Mouse (Mus musculus): Measurements from ENCODE around the gene Nlgn2. TPM values are rescaled to one million over a fixed set of nuclear protein-coding genes. Genes with fewer than 3 reads are reported as not detected.

Nlgn2 gene
- total and polyA plus RNA-seq, 3 experiments, result 0.20 to 1.3 (median 1.1) TPM

- TF ChIP-seq TBP (conservative IDR thresholded peaks at IDR 0.05; ENCODE audit: low read depth, low read length) (no peak), POLR2A (IDR thresholded peaks at IDR 0.05; ENCODE audit: low read depth, low read length) (no peak), MAFK (IDR thresholded peaks at IDR 0.05; ENCODE audit: insufficient replicate concordance, low read length) (no peak), SIN3A (IDR thresholded peaks at IDR 0.05; ENCODE audit: low read length) (no peak), NRF1 (IDR thresholded peaks at IDR 0.05; ENCODE audit: low read depth, low read length) (no peak), GABPA (IDR thresholded peaks at IDR 0.05; ENCODE audit: insufficient replicate concordance, low read depth, low read length) (no peak), PAX5 (IDR thresholded peaks at IDR 0.05; ENCODE audit: low read length) (no peak), E2F4 (IDR thresholded peaks at IDR 0.05; ENCODE audit: insufficient replicate concordance, low read depth, low read length) (no peak), ZMIZ1 (IDR thresholded peaks at IDR 0.05; ENCODE audit: low read depth, low read length) (no peak)
- Histone ChIP-seq H3K36me3 (replicated peaks in 1 of 2; ENCODE audit: control insufficient read depth in 1 of 2, insufficient read depth in 1 of 2, low read length in 1 of 2) (peaks cover 0 to 6% of the 10 kb centered on the region in 2 experiments), H3K9ac (ENCODE audit: insufficient read depth, low read depth) (no peak overlapping the region), H3K27ac (ENCODE audit: insufficient read depth, low read depth) (no peak overlapping the region), H3K9me3 (replicated peaks; ENCODE audit: low read length) (no peaks in the 10 kb centered on the region), H3K79me2 (replicated peaks; ENCODE audit: control insufficient read depth, extremely low read depth, insufficient read depth, poor library complexity, severe bottlenecking) (no peaks in the 10 kb centered on the region), H3K4me3 (replicated peaks in 1 of 3; ENCODE audit: low read depth in 2 of 3, low read length in 2 of 3, poor library complexity in 1 of 3) (no peak overlapping the region), H3K4me2 (ENCODE audit: insufficient read depth, low read depth, poor library complexity, severe bottlenecking) (no peak overlapping the region), H3K4me1 (ENCODE audit: control insufficient read depth in 1 of 2, insufficient read depth in 2 of 2) (peaks cover 0 to 32% of the 10 kb centered on the region in 2 experiments; a peak in 2 of 4 replicates), H3K27me3 (replicated peaks) (peaks cover 5% of the 10 kb centered on the region)
- dilution Hi-C loops (cut with MboI; ENCODE audit: extremely low pct_ligation_motif_present, extremely low pct_unique_long_range_greater_than_20kb, low sequenced_read_pairs) (no loop called here), in situ Hi-C loops (cut with MboI; ENCODE audit: low pct_ligation_motif_present, low pct_unique_long_range_greater_than_20kb, low sequenced_read_pairs) (loop anchor here (5.0 kb wide), 1 partner anchor 36 kb away; the partner anchor contains the start of gene Polr2a)
- no peak for DNase-seq (ENCODE audit: extremely low read depth)
Observed at GRCm38 (mm10) chr11:69793429-69793828, 44.2 kb downstream of the Nlgn2 start.

- dilution Hi-C loops (cut with MboI; ENCODE audit: extremely low pct_ligation_motif_present, extremely low pct_unique_long_range_greater_than_20kb, low sequenced_read_pairs) (no loop called here), in situ Hi-C loops (cut with MboI; ENCODE audit: low pct_ligation_motif_present, low pct_unique_long_range_greater_than_20kb, low sequenced_read_pairs) (loop anchor here (5.0 kb wide), 1 partner anchor 34 kb away; the partner anchor contains the start of gene Polr2a)
- Histone ChIP-seq H3K27ac (ENCODE audit: insufficient read depth, low read depth) (no peak overlapping the region), H3K4me1 (ENCODE audit: control insufficient read depth in 1 of 2, insufficient read depth in 2 of 2) (peaks cover 0 to 25% of the 10 kb centered on the region in 2 experiments; a peak in 2 of 4 replicates), H3K9ac (ENCODE audit: insufficient read depth, low read depth) (no peak overlapping the region), H3K4me2 (ENCODE audit: insufficient read depth, low read depth, poor library complexity, severe bottlenecking) (no peak overlapping the region), H3K36me3 (replicated peaks in 1 of 2; ENCODE audit: control insufficient read depth in 1 of 2, insufficient read depth in 1 of 2, low read length in 1 of 2) (peaks cover 0 to 9% of the 10 kb centered on the region in 2 experiments), H3K27me3 (replicated peaks) (no peaks in the 10 kb centered on the region), H3K79me2 (replicated peaks; ENCODE audit: control insufficient read depth, extremely low read depth, insufficient read depth, poor library complexity, severe bottlenecking) (no peaks in the 10 kb centered on the region), H3K9me3 (replicated peaks; ENCODE audit: low read length) (no peaks in the 10 kb centered on the region), H3K4me3 (replicated peaks in 1 of 3; ENCODE audit: low read depth in 2 of 3, low read length in 2 of 3, poor library complexity in 1 of 3) (no peak overlapping the region)
- TF ChIP-seq MAX (IDR thresholded peaks at IDR 0.05; ENCODE audit: low read length) (no peak), RAD21 (IDR thresholded peaks at IDR 0.05; ENCODE audit: low read depth, low read length) (no peak), USF2 (conservative IDR thresholded peaks at IDR 0.05; ENCODE audit: low read depth, low read length) (no peak), EP300 (IDR thresholded peaks at IDR 0.05; ENCODE audit: low read length) (no peak), CHD1 (IDR thresholded peaks at IDR 0.05; ENCODE audit: low read depth, low read length) (no peak), TCF12 (IDR thresholded peaks at IDR 0.05; ENCODE audit: low read depth, low read length) (no peak), MYC (IDR thresholded peaks at IDR 0.05; ENCODE audit: low read depth, low read length) (no peak), JUND (conservative IDR thresholded peaks at IDR 0.05; ENCODE audit: low read depth, low read length) (no peak), ZC3H11A (IDR thresholded peaks at IDR 0.05; ENCODE audit: low read depth, low read length) (no peak), HCFC1 (IDR thresholded peaks at IDR 0.05; ENCODE audit: low read depth, low read length) (no peak), NELFE (IDR thresholded peaks at IDR 0.05; ENCODE audit: low read depth, low read length) (no peak), MEF2A (IDR thresholded peaks at IDR 0.05; ENCODE audit: borderline replicate concordance, low read depth, low read length) (no peak), ZMIZ1 (IDR thresholded peaks at IDR 0.05; ENCODE audit: low read depth, low read length) (no peak), CTCF (conservative IDR thresholded peaks at IDR 0.05 in 1 of 2, IDR thresholded peaks at IDR 0.05 in 1 of 2; ENCODE audit: low read depth in 2 of 2, low read length in 2 of 2) (no peak), UBTF (IDR thresholded peaks at IDR 0.05; ENCODE audit: low read depth, low read length) (no peak), CHD2 (IDR thresholded peaks at IDR 0.05; ENCODE audit: low read length) (no peak), USF1 (IDR thresholded peaks at IDR 0.05; ENCODE audit: low read depth, low read length) (no peak), RCOR1 (conservative IDR thresholded peaks at IDR 0.05; ENCODE audit: low read depth, low read length) (no peak)
- no peak for DNase-seq (ENCODE audit: extremely low read depth)
Observed at GRCm38 (mm10) chr11:69791420-69791819, 46.2 kb downstream of the Nlgn2 start.
